Mouse (Mus musculus): ENCODE results near the gene Ppp2r5d. TPM values are rescaled to one million over a fixed set of nuclear protein-coding genes. Genes with fewer than 3 reads are reported as not detected.
A peak's percentile ranks its signal among the peaks of the same experiment; 100 is the strongest.

Ppp2r5d gene
- total RNA-seq, 2 experiments from 2014 or later = 35.0 to 35.3 TPM

DNA sequence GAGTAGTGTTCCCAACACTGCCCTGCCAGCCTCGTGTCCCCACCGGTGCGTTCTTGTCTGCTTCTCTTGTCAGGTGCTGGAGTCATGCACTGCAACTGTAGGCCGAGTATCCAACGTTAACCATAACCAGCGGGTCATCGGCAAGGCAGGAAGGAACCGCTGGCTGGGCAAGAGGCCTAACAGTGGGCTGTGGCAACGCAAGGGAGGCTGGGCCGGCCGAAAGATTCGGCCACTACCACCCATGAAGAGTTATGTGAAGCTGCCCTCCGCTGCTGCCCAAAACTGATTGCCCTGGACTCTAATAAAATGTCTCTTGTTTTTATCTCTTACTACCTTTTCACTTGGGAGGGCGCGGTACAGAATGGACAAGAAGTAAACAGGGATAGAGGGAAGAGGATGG lies 55.1 kb downstream of the Ppp2r5d start:
- intact Hi-C loops (cut with DNase I) = loop anchor here (2.0 to 5.0 kb wide), 2 partner anchors 31 to 62 kb away; partner anchors contain the start of genes Klhdc3 and Pex6
- DNase-seq = peak in 1 of 2 experiments; percentile 37

DNA sequence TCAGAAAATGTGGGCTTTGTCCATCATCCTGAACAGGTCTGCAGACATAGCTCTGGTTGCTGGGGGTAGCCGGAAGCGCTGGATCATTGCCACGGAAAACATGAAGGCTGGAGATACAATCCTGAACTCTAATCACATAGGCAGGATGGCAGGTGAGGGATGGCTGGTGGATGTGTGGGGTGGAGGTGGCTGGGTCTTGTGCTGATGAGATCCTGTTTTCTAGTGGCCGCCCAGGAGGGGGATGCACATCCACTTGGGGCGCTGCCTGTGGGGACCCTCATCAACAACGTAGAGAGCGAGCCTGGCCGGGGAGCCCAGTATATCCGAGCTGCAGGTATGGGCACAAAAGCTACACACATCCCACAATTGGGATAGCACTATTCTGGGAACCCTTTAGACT lies 56.5 kb downstream of the Ppp2r5d start:
- intact Hi-C loops (cut with DNase I) = loop anchor here (2.0 kb wide), 1 partner anchor 32 kb away; the partner anchor contains the start of gene Klhdc3
- no peak for DNase-seq

GRCm38 (mm10) chr17:46647279-46647678 lies 57.6 kb downstream of the Ppp2r5d start:
- intact Hi-C loops (cut with DNase I) = no loop called here

DNA sequence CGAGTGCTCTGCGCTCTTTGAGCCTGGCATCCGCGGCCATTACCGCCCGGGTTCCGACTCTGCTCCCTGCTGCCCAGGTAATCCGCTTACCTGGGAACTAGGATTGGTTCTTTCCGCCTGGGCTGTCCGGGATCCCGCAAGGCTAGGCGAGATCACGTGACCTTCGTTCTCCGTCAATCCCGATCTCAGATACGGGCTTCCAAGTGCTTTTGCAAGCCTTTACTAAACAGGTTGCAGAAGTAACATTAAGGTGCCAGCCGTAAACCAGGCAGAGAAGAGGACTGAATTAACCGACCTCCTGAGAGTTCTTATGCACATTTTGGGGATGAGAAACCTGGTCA lies 58.6 kb downstream of the Ppp2r5d start:
- intact Hi-C loops (cut with DNase I) = no loop called here
- DNase-seq = no peak

More at GRCm38 (mm10) chr17:46647279-46647678, 57.6 kb downstream of the Ppp2r5d start:
- no peak for DNase-seq

GRCm38 (mm10) chr17:46645561-46646321 lies 59.2 kb downstream of the Ppp2r5d start, which contains the start of the genes Klc4 and Mrpl2:
TSS of gene Klc4 (minus strand) at chr17:46646022.
TSS of gene Mrpl2 (plus strand) at chr17:46646229.
- peak; percentile 97 to 100 for DNase-seq
- intact Hi-C loops (cut with DNase I) = no loop called here

DNA sequence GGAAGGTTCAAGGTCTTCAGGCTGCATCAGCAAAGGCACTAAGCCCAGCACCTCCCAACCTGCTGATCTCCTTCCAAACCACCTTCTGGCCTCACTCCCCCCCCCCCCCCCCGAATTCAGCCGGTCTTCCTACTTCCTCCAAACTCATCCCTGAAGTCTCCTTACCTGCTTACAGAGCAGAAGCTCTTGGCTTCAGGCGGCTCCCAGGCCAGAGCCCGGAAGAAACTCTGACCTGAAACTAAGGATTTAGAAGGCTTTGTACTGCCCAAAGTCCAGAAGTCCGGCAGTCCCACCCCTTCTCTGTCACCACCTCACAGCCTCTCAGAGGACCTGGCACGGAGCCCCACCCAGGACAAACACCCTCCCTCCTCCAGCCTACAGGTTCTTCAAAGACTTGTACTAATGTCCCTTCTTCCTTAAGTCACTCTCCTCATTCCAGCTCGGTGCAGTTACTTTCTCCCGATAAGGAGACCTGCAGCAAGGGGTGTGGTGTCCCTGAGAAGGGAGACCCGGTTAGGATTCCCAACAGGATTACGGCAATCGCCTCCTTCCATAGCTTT lies 59.9 kb downstream of the Ppp2r5d start:
- intact Hi-C loops (cut with DNase I) = no loop called here
- DNase-seq = peak; percentile 69 to 71

DNA sequence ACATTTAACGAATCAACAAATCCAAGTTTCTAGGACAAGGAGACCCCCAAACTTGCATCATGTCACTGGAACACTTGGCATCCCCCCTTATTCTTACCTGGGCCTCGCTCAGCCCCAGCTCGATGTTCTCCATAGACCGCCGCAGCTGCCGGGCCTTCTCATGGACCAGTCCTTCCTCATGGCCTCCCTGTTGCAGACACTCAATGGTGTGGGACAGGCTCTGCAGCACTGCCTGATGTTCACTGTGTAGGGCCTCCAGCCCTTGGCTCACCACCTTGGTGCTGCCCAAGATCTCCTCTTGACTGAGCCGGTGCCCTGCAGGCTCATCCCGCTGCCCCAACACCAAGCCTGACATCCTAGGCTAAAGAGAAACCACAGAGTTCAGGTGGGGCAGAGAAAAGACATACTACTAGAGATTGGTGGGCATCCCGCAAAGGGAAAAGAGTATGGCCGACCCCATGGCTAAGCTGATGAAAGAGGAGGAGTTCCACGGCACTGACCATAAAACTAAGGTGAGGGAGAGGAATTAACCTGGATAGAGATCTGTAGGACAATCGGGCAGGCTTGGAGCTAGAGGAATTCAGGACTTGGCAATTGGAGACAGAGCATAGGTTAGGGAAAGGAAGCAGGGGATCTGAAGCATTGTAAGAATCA lies 60.6 kb downstream of the Ppp2r5d start:
- intact Hi-C loops (cut with DNase I) = no loop called here
- no peak for DNase-seq

- no peak for DNase-seq
- intact Hi-C loops (cut with DNase I) = no loop called here
Measured at GRCm38 (mm10) chr17:46642060-46642459, 62.9 kb downstream of the Ppp2r5d start.

- intact Hi-C loops (cut with DNase I) = loop anchor here (5.0 kb wide), 1 partner anchor 38 kb away; no protein-coding TSS in a partner anchor
- DNase-seq = no peak
Measured at GRCm38 (mm10) chr17:46639929-46640328, 65.0 kb downstream of the Ppp2r5d start.

DNA sequence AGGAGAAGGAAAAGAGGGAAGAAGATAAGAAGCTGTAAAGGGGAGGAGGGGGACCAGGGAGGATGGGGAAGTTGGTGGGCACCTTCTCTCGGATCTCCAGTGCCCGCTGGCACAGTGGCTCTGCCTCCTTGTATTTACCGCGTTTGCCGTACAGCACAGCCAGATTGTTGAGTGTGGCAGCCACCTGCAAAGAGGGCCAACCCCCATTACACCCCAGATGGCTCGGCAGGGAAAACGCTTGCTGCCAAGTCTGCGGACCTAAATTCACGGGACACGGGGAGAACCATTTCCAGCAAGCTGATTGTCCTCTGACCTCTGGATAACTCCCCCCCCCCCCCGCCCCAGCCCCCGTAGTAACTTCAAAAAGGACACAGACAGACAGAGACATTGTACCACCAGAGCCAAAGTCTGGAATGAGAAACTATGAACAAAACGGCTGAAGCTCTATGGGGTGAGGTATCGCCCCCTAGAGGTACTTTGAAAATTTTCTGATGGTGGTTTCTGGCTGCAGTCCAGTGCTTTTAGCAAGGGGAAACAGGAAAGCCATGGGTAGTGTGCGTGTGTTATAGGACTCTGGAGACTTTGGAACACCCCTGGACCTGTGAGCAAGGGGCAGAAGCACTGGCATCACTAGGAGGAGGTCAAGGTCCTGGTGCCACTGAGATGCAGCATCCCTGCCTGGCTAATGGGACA lies 67.9 kb downstream of the Ppp2r5d start:
- DNase-seq = peak; percentile 65 to 84
- intact Hi-C loops (cut with DNase I) = loop anchor here (2.0 to 5.0 kb wide), 2 partner anchors 35 to 112 kb away; no protein-coding TSS in a partner anchor

Other genes with a start within 250 kb of the Ppp2r5d start
- under 1 TPM; 0.29 to 0.48 TPM for gene Ttbk1, start 217.4 kb downstream of the Ppp2r5d start, total RNA-seq (2021)
- gene Dnph1, start 208.4 kb downstream of the Ppp2r5d start, total RNA-seq (2021) = 1 to 10 TPM; 2.1 to 2.4 TPM
- 10 to 100 TPM; 17.0 to 18.2 TPM for gene Cul9, start 158.7 kb downstream of the Ppp2r5d start, total RNA-seq (2021)
- 100 to 1,000 TPM in 1 of 2 experiments, 10 to 100 TPM in 1; 93.0 to 109 TPM for gene Srf, start 148.9 kb downstream of the Ppp2r5d start, total RNA-seq (2021)
- gene Ptk7, start 75.6 kb downstream of the Ppp2r5d start, total RNA-seq (2021) = 1 to 10 TPM; 9.1 to 9.2 TPM
- gene Klc4, start 59.1 kb downstream of the Ppp2r5d start, total RNA-seq (2021) = 10 to 100 TPM; 24.5 to 25.3 TPM
- gene Mrpl2, start 58.9 kb downstream of the Ppp2r5d start, total RNA-seq (2021) = 100 to 1,000 TPM; 106 to 121 TPM
- 10 to 100 TPM; 30.3 to 37.6 TPM for gene Cul7, start 54.8 kb downstream of the Ppp2r5d start, total RNA-seq (2021)
- 10 to 100 TPM in 1 of 2 experiments, 1 to 10 TPM in 1; 9.8 to 14.2 TPM for gene Rrp36, start 30.8 kb downstream of the Ppp2r5d start, total RNA-seq (2021)
- gene Mea1, start 26.3 kb downstream of the Ppp2r5d start, total RNA-seq (2021) = 10 to 100 TPM; 44.2 to 47.1 TPM
- 100 to 1,000 TPM; 127 TPM for gene Klhdc3, start 24.2 kb downstream of the Ppp2r5d start, total RNA-seq (2021)
- 10 to 100 TPM; 24.3 to 25.1 TPM for gene Pex6, start 6.4 kb upstream of the Ppp2r5d start, total RNA-seq (2021)
- gene Gnmt, start 24.1 kb upstream of the Ppp2r5d start, total RNA-seq (2021) = under 1 TPM; 0.26 to 0.41 TPM
- gene Cnpy3, start 47.1 kb upstream of the Ppp2r5d start, total RNA-seq (2021) = 10 to 100 TPM; 18.7 to 19.4 TPM
- gene Ptcra, start 58.6 kb upstream of the Ppp2r5d start, total RNA-seq (2021) = under 1 TPM in 1 of 2 experiments, not detected in 1; 0.78 TPM
- 10 to 100 TPM; 21.0 to 23.3 TPM for gene 2310039H08Rik, start 67.5 kb upstream of the Ppp2r5d start, total RNA-seq (2021)
- 10 to 100 TPM; 51.2 to 59.5 TPM for gene Rpl7l1, start 77.6 kb upstream of the Ppp2r5d start, total RNA-seq (2021)
- 10 to 100 TPM; 13.1 to 15.4 TPM for gene Bicral, start 153.4 kb upstream of the Ppp2r5d start, total RNA-seq (2021)
- gene Tbcc, start 185.6 kb upstream of the Ppp2r5d start, total RNA-seq (2021) = 10 to 100 TPM; 17.6 to 20.0 TPM
- gene Prph2, start 205.3 kb upstream of the Ppp2r5d start, total RNA-seq (2021) = not detected